Mouse (Mus musculus) embryonic facial prominence, embryonic 15.5 days (tissue): ENCODE results near the gene Trpm1. TPM values are rescaled to one million over a fixed set of nuclear protein-coding genes. Genes with fewer than 3 reads are reported as not detected.

ENCODE experiments used
- ATAC-seq: fragments of 200-750 bp; cut with Nextera tagmentation; 2 replicates; pipeline ENCODE4 v1.8.0; 2017; ENCODE audit warnings: low read depth, moderate TSS enrichment; ENCODE audit not compliant: insufficient number of reproducible peaks, low FRiP score, low TSS enrichment
- H3K27ac ChIP-seq: fragments of 300-500 bp; sonication (generic); replicated peaks from 2 replicates; pipeline ENCODE4 v1.5.1; 2015; ENCODE audit warnings: mild to moderate bottlenecking, inconsistent platforms
- H3K27me3 ChIP-seq: fragments of 300-500 bp; sonication (generic); 2 replicates; pipeline ENCODE4 v1.6.1; 2015; ENCODE audit warnings: inconsistent platforms
- H3K36me3 ChIP-seq: fragments of 300-500 bp; sonication (generic); 2 replicates; pipeline ENCODE4 v1.6.1; 2015; ENCODE audit warnings: mild to moderate bottlenecking, inconsistent platforms
- H3K4me1 ChIP-seq: fragments of 300-500 bp; sonication (generic); 2 replicates; pipeline ENCODE4 v1.6.1; 2015; ENCODE audit warnings: inconsistent platforms
- H3K4me2 ChIP-seq: fragments of 300-500 bp; sonication (generic); replicated peaks from 2 replicates; pipeline ENCODE4 v1.6.1; 2015; ENCODE audit warnings: mild to moderate bottlenecking, inconsistent platforms
- H3K4me3 ChIP-seq: fragments of 300-500 bp; sonication (generic); replicated peaks from 2 replicates; pipeline ENCODE4 v1.5.1; 2015; ENCODE audit warnings: mild to moderate bottlenecking, inconsistent platforms
- H3K9ac ChIP-seq: fragments of 300-500 bp; sonication (generic); 2 replicates; pipeline ENCODE4 v1.6.1; 2015; ENCODE audit warnings: inconsistent platforms
- H3K9me3 ChIP-seq: fragments of 300-500 bp; sonication (generic); replicated peaks from 2 replicates; pipeline ENCODE4 v1.6.1; 2016; ENCODE audit warnings: inconsistent platforms
- WGBS: fragments of 180-500 bp; shearing (Covaris S2); methylation state at CpG from one replicate; pipeline ENCODE4 v1.1.7; 2015; 5-methylcytosine and 5-hydroxymethylcytosine counted together
- microRNA counts: library from miRNA; unstranded; fragments of <30 nt; microRNA quantifications from one replicate; lab custom pipeline; 2016
- microRNA-seq: library from miRNA; unstranded; fragments of <30 nt; microRNA quantifications from one replicate; pipeline ENCODE4, GENCODE M21; 2016; ENCODE audit warnings: borderline number of aligned reads
- polyA plus RNA-seq: library from polyadenylated mRNA; unstranded; fragments of >200 nt; fragmentation: Nextera tagmentation; extraction: Ambion mirVana; gene quantifications from 2 replicates; pipeline ENCODE4 v1.2.1, GENCODE M21; 2015

The Trpm1 gene
- polyA plus RNA-seq, 1 experiment from 2014 or later: 4.2 TPM

- ATAC-seq: no peak
- H3K4me2 ChIP-seq: no peak overlapping the region
- no peak overlapping the region for H3K27ac ChIP-seq
- H3K9me3 ChIP-seq: no peaks in the 10 kb centered on the region
- H3K36me3 ChIP-seq: no peaks in the 10 kb centered on the region
- WGBS: 90% methylated on average over 10 of the region's 10 CpGs
- H3K9ac ChIP-seq: no peak overlapping the region
- peaks cover 8% of the 10 kb centered on the region for H3K4me1 ChIP-seq
- H3K27me3 ChIP-seq: no peaks in the 10 kb centered on the region
- no peak overlapping the region for H3K4me3 ChIP-seq
Observed at GRCm38 (mm10) chr7:64291722-64292121, 138.1 kb downstream of the Trpm1 start.

- H3K9ac ChIP-seq: no peak overlapping the region
- peaks cover 14% of the 10 kb centered on the region for H3K36me3 ChIP-seq
- H3K4me3 ChIP-seq: no peak overlapping the region
- H3K27me3 ChIP-seq: no peaks in the 10 kb centered on the region
- no peak for ATAC-seq
- H3K4me1 ChIP-seq: 0 out of 2 replicates have a peak, but pooled peaks cover 5% of the 10 kb centered on the region
- no peak overlapping the region for H3K27ac ChIP-seq
- H3K4me2 ChIP-seq: no peak overlapping the region
- 41% methylated on average over 5 of the region's 5 CpGs for WGBS
- no peaks in the 10 kb centered on the region for H3K9me3 ChIP-seq
Observed at GRCm38 (mm10) chr7:64296286-64297010, 142.8 kb downstream of the Trpm1 start.

GRCm38 (mm10) chr7:64310241-64310640 lies 156.6 kb downstream of the Trpm1 start:
- Histone ChIP-seq H3K4me2 (no peak overlapping the region), H3K27me3 (no peaks in the 10 kb centered on the region), H3K36me3 (peaks cover 17% of the 10 kb centered on the region; the same call in 1 of the 2 replicates), H3K9ac (no peak overlapping the region), H3K27ac (no peak overlapping the region), H3K9me3 (no peaks in the 10 kb centered on the region), H3K4me3 (no peak overlapping the region), H3K4me1 (no peaks in the 10 kb centered on the region)
- 82% methylated on average over 7 of the region's 7 CpGs for WGBS
- no peak for ATAC-seq

GRCm38 (mm10) chr7:64310756-64311155 lies 157.1 kb downstream of the Trpm1 start:
- Histone ChIP-seq H3K27ac (no peak overlapping the region), H3K9ac (no peak overlapping the region), H3K4me2 (no peak overlapping the region), H3K36me3 (peaks cover 20% of the 10 kb centered on the region), H3K4me1 (no peaks in the 10 kb centered on the region), H3K4me3 (no peak overlapping the region), H3K9me3 (no peaks in the 10 kb centered on the region), H3K27me3 (no peaks in the 10 kb centered on the region)
- WGBS: 60% methylated on average over 2 of the region's 2 CpGs
- no peak for ATAC-seq

GRCm38 (mm10) chr7:64312811-64313210 lies 159.2 kb downstream of the Trpm1 start:
- WGBS: 92% methylated on average over 7 of the region's 7 CpGs
- H3K27me3 ChIP-seq: no peaks in the 10 kb centered on the region
- H3K9ac ChIP-seq: no peak overlapping the region
- H3K36me3 ChIP-seq: peaks cover 29% of the 10 kb centered on the region
- H3K9me3 ChIP-seq: no peaks in the 10 kb centered on the region
- no peak overlapping the region for H3K4me3 ChIP-seq
- no peaks in the 10 kb centered on the region for H3K4me1 ChIP-seq
- H3K27ac ChIP-seq: no peak overlapping the region
- no peak for ATAC-seq
- H3K4me2 ChIP-seq: no peak overlapping the region

MicroRNA genes within 50 kb of the gene (microRNA counts, 519-probe panel; counts per million panel counts)
- 2,008 counts per million, percentile 40 among the panel's probes with 10 or more counts for microRNA mmu-miR-211 (lab: Ali Mortazavi, UCI)

Small RNAs within 50 kb of the gene (microRNA-seq; reads per million reads assigned to microRNA genes)
- gene Mir211 (114 reads per million, percentile 56 among the genes with 10 or more reads in this experiment), gene Mir6416 (not detected)

Other genes with a start within 250 kb of the Trpm1 start
- 0.16 and 0.22 TPM in 2 replicates for gene E030018B13Rik, start 237.0 kb upstream of the Trpm1 start, polyA plus RNA-seq
- 39.2 and 39.9 TPM in 2 replicates for gene Klf13, start 214.9 kb upstream of the Trpm1 start, polyA plus RNA-seq
- 14.9 and 15.5 TPM in 2 replicates for gene Mtmr10, start 133.8 kb downstream of the Trpm1 start, polyA plus RNA-seq
- 6.7 and 8.1 TPM in 2 replicates for gene Fan1, start 220.3 kb downstream of the Trpm1 start, polyA plus RNA-seq
- gene Mphosph10, start 238.4 kb downstream of the Trpm1 start, polyA plus RNA-seq: 39.2 and 41.1 TPM in 2 replicates
- gene Mcee, start 238.8 kb downstream of the Trpm1 start, polyA plus RNA-seq: 73.4 and 76.2 TPM in 2 replicates